Mouse (Mus musculus) bone marrow, adult 2 months (tissue): ENCODE results near the gene Adgrb3.

ENCODE experiments used
- CTCF ChIP-seq: fragments of 200-500 bp; IDR thresholded peaks from 2 replicates; pipeline ENCODE4 v1.5.1; 2011; ENCODE audit warnings: low read length, control low read depth; ENCODE audit not compliant: control insufficient read depth, insufficient read depth
- POLR2A ChIP-seq: fragments of 200-500 bp; IDR thresholded peaks from 2 replicates; pipeline ENCODE4 v1.6.1; 2011; ENCODE audit warnings: low read depth, mild to moderate bottlenecking, control low read depth, low read length, borderline replicate concordance; ENCODE audit not compliant: control insufficient read depth

- TF ChIP-seq CTCF (no peak), POLR2A (no peak)
Measured at GRCm38 (mm10) chr1:25088010-25088719, 741.3 kb downstream of the Adgrb3 start.
